Mouse (Mus musculus): ENCODE data around the gene Kif18a.

Kif18a gene

GRCm38 (mm10) chr2:109365962-109366361 lies 85.4 kb downstream of the Kif18a start:
- no peak for DNase-seq (ENCODE audit: low read depth, low spot score)

- DNase-seq (ENCODE audit: low read depth, low spot score), result no peak
Measured at GRCm38 (mm10) chr2:109374881-109375280, 94.3 kb downstream of the Kif18a start.

- no peak for DNase-seq (ENCODE audit: low read depth, low spot score)
Measured at GRCm38 (mm10) chr2:109384019-109384418, 103.5 kb downstream of the Kif18a start.

DNA sequence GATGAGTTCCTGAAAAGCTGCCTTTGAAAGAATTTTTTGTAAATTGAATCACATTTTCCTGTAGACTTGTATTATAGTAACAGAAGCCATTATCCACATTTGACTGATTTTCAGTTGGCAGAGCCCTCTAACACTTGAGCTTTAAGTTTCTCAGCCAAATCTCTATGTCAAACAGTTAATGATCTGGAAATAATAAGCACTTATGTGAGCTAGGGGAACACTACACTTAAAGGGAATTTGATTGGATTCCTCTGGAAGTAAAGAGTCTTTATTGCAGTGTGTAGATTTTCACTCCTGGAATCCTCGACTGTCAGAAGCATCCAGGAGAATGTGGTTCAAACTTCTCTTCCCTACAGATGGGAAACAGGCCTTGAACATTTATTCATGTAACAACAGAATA lies 105.7 kb downstream of the Kif18a start:
- DNase-seq (ENCODE audit: low read depth, low spot score), result no peak

DNA sequence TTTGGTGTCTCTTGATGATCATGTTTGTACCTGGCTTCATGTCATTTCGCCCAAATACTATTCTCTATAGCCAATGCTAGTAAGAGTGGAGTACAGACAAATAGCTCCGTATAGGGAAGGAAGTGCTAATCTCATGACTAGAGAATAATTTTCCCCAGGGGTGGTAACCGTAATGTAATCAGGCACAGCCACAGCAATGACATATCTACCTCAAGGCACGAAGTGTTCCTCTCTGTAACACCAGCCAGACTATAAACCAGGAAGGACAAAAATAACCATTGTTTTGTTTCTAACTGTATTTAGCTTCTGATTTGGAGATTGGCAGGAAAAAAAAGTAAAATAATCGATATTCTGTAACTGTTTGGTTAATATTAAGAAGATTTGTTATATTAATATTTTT lies 108.2 kb downstream of the Kif18a start:
- no peak for DNase-seq (ENCODE audit: low read depth, low spot score)

- no peak for DNase-seq (ENCODE audit: low read depth, low spot score)
Measured at GRCm38 (mm10) chr2:109389977-109390376, 109.4 kb downstream of the Kif18a start.

Measured in retina, adult 2 months (tissue).